Mouse (Mus musculus): ENCODE data around the gene Ccser2.

DNA sequence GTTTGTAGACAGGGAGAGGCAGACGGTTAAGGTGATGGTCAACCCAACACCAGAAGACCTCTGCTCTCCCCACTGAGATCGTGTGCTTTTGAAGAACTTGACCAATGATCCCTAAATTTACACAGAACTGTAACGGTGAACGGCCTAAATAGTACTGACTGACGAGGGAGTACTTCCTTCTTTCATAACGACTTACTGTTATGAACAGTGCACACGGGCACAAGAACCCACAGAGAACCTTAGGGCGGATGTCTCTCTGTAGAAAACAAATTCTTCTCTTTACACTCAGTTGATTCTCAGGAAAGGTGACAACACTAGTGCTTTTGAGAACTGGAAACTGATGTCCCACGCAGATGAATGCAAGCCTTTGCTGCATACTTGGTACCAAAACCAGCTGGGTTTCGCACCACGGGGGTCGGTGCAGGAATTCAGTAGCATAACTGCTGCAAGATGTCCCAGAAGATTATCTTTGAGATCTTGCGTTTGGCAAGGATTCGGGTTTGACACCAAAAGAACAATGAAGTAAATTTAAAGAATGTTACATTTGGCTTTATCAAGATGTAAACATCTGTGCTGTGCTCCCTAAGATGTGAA, 99.7 kb downstream of the Ccser2 start:
- TF ChIP-seq POLR2A (IDR thresholded peaks at IDR 0.05; ENCODE audit: insufficient read length, low read depth) (no peak), E2F4 (IDR thresholded peaks at IDR 0.05; ENCODE audit: insufficient read depth) (no peak), POLR2AphosphoS2 (IDR thresholded peaks at IDR 0.05; ENCODE audit: insufficient read length, low read depth) (no peak), USF1 (IDR thresholded peaks at IDR 0.05; ENCODE audit: low read depth) (no peak), TCF12 (IDR thresholded peaks at IDR 0.05; ENCODE audit: insufficient read depth, poor library complexity, severe bottlenecking) (no peak), MYOD1 (IDR thresholded peaks at IDR 0.05; ENCODE audit: control insufficient read depth in 1 of 3, insufficient read length in 2 of 3, low read depth in 2 of 3) (no peak), MAX (IDR thresholded peaks at IDR 0.05; ENCODE audit: low read depth) (no peak), TCF3 (IDR thresholded peaks at IDR 0.05; ENCODE audit: insufficient read length, low read depth) (no peak), CEBPB (IDR thresholded peaks at IDR 0.05; ENCODE audit: insufficient read depth, poor library complexity, severe bottlenecking) (no peak), REST (IDR thresholded peaks at IDR 0.05; ENCODE audit: insufficient read depth, insufficient read length) (no peak), MYOG (IDR thresholded peaks at IDR 0.05; ENCODE audit: control insufficient read depth in 1 of 3, insufficient read depth in 1 of 3, insufficient read length in 2 of 3, low read depth in 2 of 3) (no peak), SRF (IDR thresholded peaks at IDR 0.05; ENCODE audit: control insufficient read depth, insufficient read length, low read depth) (no peak)
